Mouse (Mus musculus) lung, postnatal 14 days (tissue): ENCODE measurements at regions not wholly inside any gene's neighbourhood (a gene's known extent, or its start where the extent isn't known, plus 50 kb on each side); places are given as distances from the start of the nearest gene placed in this dataset.
A peak's percentile ranks its signal among the peaks of the same experiment; 100 is the strongest.
"Not testable (repeated sequence)": the region's sequence is repeated elsewhere in the genome, so short reads cannot be mapped to it uniquely, and the experiment has no call there.

Experiments
- DNase-seq: peaks from one replicate; pipeline ENCODE4 v3.0.0; 2021

- DNase-seq, result no peak
Measured at GRCm38 (mm10) chr4:28064935-28065334, 748.0 kb upstream of the Epha7 start.

- no peak for DNase-seq
Measured at GRCm38 (mm10) chr4:28065828-28066227, 747.1 kb upstream of the Epha7 start.

- no peak for DNase-seq
Measured at GRCm38 (mm10) chr4:28079030-28079429, 733.9 kb upstream of the Epha7 start.

GRCm38 (mm10) chr4:28092854-28093253 lies 720.1 kb upstream of the Epha7 start:
- DNase-seq, result no peak

GRCm38 (mm10) chr4:28143165-28143564 lies 669.8 kb upstream of the Epha7 start:
- DNase-seq, result no peak

GRCm38 (mm10) chr4:28155116-28155515 lies 657.8 kb upstream of the Epha7 start:
- DNase-seq, result no peak

GRCm38 (mm10) chr4:28176771-28177170 lies 636.2 kb upstream of the Epha7 start:
- DNase-seq, result peak; percentile 32

- no peak for DNase-seq
Measured at GRCm38 (mm10) chr4:28190861-28191260, 622.1 kb upstream of the Epha7 start.

GRCm38 (mm10) chr4:28227594-28228208 lies 585.2 kb upstream of the Epha7 start:
- DNase-seq, result no peak

GRCm38 (mm10) chr4:28235516-28235915 lies 577.4 kb upstream of the Epha7 start:
- not testable (repeated sequence) for DNase-seq

GRCm38 (mm10) chr4:28242272-28242671 lies 570.7 kb upstream of the Epha7 start:
- DNase-seq, result no peak
